Mouse (Mus musculus): ENCODE data around the gene Pacs1. TPM values are rescaled to one million over a fixed set of nuclear protein-coding genes. Genes with fewer than 3 reads are reported as not detected.
"Not testable (repeated sequence)": the region's sequence is repeated elsewhere in the genome, so short reads cannot be mapped to it uniquely, and the experiment has no call there.

The Pacs1 gene
- polyA plus RNA-seq, 1 experiment from 2014 or later, result 25.6 TPM

DNA sequence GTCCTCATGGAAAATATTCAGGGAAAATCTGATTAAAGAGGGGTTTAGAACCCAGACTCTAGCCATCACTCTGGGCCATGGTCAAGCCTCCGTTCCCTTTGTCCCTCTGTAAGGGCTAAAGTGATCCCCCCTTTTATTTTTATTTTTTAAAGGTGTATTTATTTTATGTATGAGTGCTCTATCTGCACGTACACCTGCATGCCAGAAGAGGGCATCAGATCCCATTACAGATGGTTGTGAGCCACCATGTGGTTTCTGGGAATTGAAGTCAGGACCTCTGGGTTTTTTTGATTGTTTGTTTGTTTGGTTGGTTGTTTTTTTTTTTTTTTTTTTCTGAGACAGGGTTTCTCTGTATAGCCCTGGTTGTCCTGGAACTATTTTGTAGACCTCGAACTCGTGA, 186.4 kb downstream of the Pacs1 start:
- not testable (repeated sequence) for DNase-seq (ENCODE audit: low spot score); H3K9me3 ChIP-seq; H3K27ac ChIP-seq (replicated peaks); H3K4me3 ChIP-seq
- peaks cover 51% of the 10 kb centered on the region for H3K27me3 ChIP-seq (replicated peaks; ENCODE audit: low read depth, poor library complexity, severe bottlenecking)
- H3K36me3 ChIP-seq (replicated peaks), result peaks cover 19% of the 10 kb centered on the region
- 54% methylated on average over 4 of the region's 4 CpGs for WGBS
- H3K4me1 ChIP-seq, result peaks cover 34% of the 10 kb centered on the region

DNA sequence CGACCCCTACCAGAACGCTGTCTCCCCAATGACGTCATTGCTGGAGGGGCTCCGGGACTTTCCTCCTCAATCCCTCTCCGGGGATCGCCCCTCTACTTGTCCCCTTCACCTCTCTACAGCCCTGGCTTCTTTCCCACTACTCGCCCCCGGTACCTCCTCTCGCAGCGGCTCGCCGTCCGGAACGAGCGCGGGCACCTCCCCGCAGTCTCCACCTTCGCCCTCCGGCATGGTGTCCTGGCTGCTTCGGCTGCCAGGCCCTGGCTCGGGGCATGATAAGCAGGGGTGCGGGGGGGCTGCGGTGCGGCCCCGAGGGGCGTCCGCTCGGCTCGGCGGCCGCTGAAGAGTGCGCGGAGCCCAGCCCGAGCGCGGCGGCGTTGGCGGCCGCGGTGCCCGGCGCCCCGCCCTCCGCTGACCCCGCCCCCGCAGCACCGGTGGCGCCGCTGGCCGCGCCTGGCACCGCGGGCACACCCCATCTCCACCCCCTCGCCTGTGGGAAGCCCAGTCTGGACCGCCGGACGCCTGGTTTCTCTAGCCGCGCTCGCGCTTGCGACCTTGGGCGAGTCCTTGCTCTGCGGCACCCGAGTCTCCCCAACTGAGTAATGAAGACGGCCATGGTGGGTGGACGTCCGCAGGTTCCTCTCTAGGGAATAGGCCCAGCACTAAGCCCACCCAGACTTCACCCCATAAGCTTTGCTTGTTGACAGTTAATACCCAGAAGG, 187.6 kb downstream of the Pacs1 start, which contains the start of gene Tmem151a:
Gene Tmem151a, minus strand, starts transcription at position 387 of the 719 bp plus-strand sequence.
- Histone ChIP-seq H3K27me3 (replicated peaks; ENCODE audit: low read depth, poor library complexity, severe bottlenecking) (peaks cover 63% of the 10 kb centered on the region), H3K27ac (replicated peaks) (no peak within 1 kb of the TSS), H3K36me3 (replicated peaks) (peaks cover 6% of the 10 kb centered on the region), H3K4me3 (peak within 1 kb of the TSS; percentile 58), H3K9me3 (no peaks in the 10 kb centered on the region), H3K4me1 (peaks cover 34% of the 10 kb centered on the region)
- WGBS, result under 1% methylated on average over 69 of the region's 69 CpGs
- DNase-seq (ENCODE audit: low spot score), result no peak

GRCm38 (mm10) chr19:5084834-5085144, 188.1 kb downstream of the Pacs1 start:
- H3K36me3 ChIP-seq (replicated peaks), result peaks cover 1% of the 10 kb centered on the region
- WGBS, result 5% methylated on average over 15 of the region's 15 CpGs
- no peak overlapping the region for H3K27ac ChIP-seq (replicated peaks)
- DNase-seq (ENCODE audit: low spot score), result no peak
- H3K27me3 ChIP-seq (replicated peaks; ENCODE audit: low read depth, poor library complexity, severe bottlenecking), result peaks cover 68% of the 10 kb centered on the region
- H3K4me1 ChIP-seq, result peaks cover 34% of the 10 kb centered on the region
- peak overlapping the region; percentile 58 for H3K4me3 ChIP-seq
- H3K9me3 ChIP-seq, result no peaks in the 10 kb centered on the region

DNA sequence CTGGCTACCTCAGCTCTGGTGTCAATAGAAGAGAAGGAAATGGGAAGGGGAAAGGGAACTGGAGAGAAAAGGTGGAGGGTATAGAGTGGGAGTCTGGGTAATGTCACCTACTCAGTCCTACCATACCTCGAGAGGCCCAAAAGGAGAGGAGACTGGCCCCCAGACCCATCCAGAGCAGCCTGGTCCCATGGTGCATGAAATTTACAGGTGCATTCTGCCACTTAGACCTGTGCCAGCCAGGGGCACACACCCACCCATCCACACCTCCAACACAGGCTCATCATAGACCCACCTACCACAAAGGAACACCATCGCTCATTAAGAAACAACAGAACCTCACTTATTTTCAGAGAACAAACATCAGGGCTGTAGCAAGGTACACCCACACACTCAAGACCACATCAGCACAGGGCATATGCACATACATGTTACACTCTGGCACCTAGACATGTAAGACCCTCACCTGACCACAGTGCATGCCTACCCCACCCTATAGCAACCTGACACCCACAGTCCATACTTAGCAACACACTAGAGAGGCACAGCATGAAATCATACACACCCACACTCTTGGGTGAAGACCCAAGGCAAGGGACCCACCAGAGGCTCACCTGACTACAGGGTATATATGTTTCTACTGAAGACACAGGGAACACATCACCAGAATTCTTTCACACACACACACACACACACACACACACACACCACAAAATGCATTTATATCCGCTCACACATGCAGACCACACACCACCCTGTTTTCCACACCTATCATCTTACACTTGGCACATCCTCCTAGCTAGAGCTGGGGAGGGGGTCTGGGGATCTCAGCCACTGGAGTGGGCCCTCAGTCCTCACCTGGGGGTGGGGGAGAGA, 188.7 kb downstream of the Pacs1 start:
- 73% methylated on average over 3 of the region's 3 CpGs for WGBS
- no peaks in the 10 kb centered on the region for H3K9me3 ChIP-seq
- peaks cover 73% of the 10 kb centered on the region for H3K27me3 ChIP-seq (replicated peaks; ENCODE audit: low read depth, poor library complexity, severe bottlenecking)
- peak overlapping the region; percentile 58; the same call in 1 of the 2 replicates for H3K4me3 ChIP-seq
- no peaks in the 10 kb centered on the region for H3K36me3 ChIP-seq (replicated peaks)
- DNase-seq (ENCODE audit: low spot score), result no peak
- H3K4me1 ChIP-seq, result peaks cover 29% of the 10 kb centered on the region
- no peak overlapping the region for H3K27ac ChIP-seq (replicated peaks)

Small RNAs within 50 kb of the gene (microRNA-seq; reads per million reads assigned to microRNA genes)
- gene Gm27468, result not detected

Other genes with a start within 250 kb of the Pacs1 start
- gene Slc29a2, start 249.3 kb downstream of the Pacs1 start, polyA plus RNA-seq (2016; fragmentation: Nextera tagmentation; extraction: Ambion mirVana), result 7.1 and 8.5 TPM in 2 replicates
- gene B4gat1, start 234.3 kb downstream of the Pacs1 start, polyA plus RNA-seq (2016; fragmentation: Nextera tagmentation; extraction: Ambion mirVana), result 34.7 and 36.1 TPM in 2 replicates
- gene AC124502.3, start 234.2 kb downstream of the Pacs1 start, polyA plus RNA-seq (2016; fragmentation: Nextera tagmentation; extraction: Ambion mirVana), result 3.1 and 4.2 TPM in 2 replicates
- 72.6 and 82.4 TPM in 2 replicates for gene Brms1, start 231.8 kb downstream of the Pacs1 start, polyA plus RNA-seq (2016; fragmentation: Nextera tagmentation; extraction: Ambion mirVana)
- 2.4 and 3.2 TPM in 2 replicates for gene Rin1, start 222.6 kb downstream of the Pacs1 start, polyA plus RNA-seq (2016; fragmentation: Nextera tagmentation; extraction: Ambion mirVana)
- gene Cd248, start 205.0 kb downstream of the Pacs1 start, polyA plus RNA-seq (2016; fragmentation: Nextera tagmentation; extraction: Ambion mirVana), result 32.3 and 37.0 TPM in 2 replicates
- gene Tmem151a, start 187.6 kb downstream of the Pacs1 start, polyA plus RNA-seq (2016; fragmentation: Nextera tagmentation; extraction: Ambion mirVana), result 1.4 and 1.9 TPM in 2 replicates
- 70.5 and 73.4 TPM in 2 replicates for gene Yif1a, start 184.6 kb downstream of the Pacs1 start, polyA plus RNA-seq (2016; fragmentation: Nextera tagmentation; extraction: Ambion mirVana)
- gene Cnih2, start 174.6 kb downstream of the Pacs1 start, polyA plus RNA-seq (2016; fragmentation: Nextera tagmentation; extraction: Ambion mirVana), result 28.4 and 31.7 TPM in 2 replicates
- 266 and 270 TPM in 2 replicates for gene Rab1b, start 166.0 kb downstream of the Pacs1 start, polyA plus RNA-seq (2016; fragmentation: Nextera tagmentation; extraction: Ambion mirVana)
- gene Klc2, start 154.6 kb downstream of the Pacs1 start, polyA plus RNA-seq (2016; fragmentation: Nextera tagmentation; extraction: Ambion mirVana), result 30.0 and 31.2 TPM in 2 replicates
- 456 and 467 TPM in 2 replicates for gene Sf3b2, start 22.3 kb upstream of the Pacs1 start, polyA plus RNA-seq (2016; fragmentation: Nextera tagmentation; extraction: Ambion mirVana)
- 8.5 and 8.6 TPM in 2 replicates for gene Gal3st3, start 25.2 kb upstream of the Pacs1 start, polyA plus RNA-seq (2016; fragmentation: Nextera tagmentation; extraction: Ambion mirVana)
- gene Catsper1, start 62.6 kb upstream of the Pacs1 start, polyA plus RNA-seq (2016; fragmentation: Nextera tagmentation; extraction: Ambion mirVana), result not detected in 2 replicates
- gene Cst6, start 76.5 kb upstream of the Pacs1 start, polyA plus RNA-seq (2016; fragmentation: Nextera tagmentation; extraction: Ambion mirVana), result 0.24 and 0.65 TPM in 2 replicates
- 90.4 and 93.7 TPM in 2 replicates for gene Eif1ad, start 93.6 kb upstream of the Pacs1 start, polyA plus RNA-seq (2016; fragmentation: Nextera tagmentation; extraction: Ambion mirVana)
- 570 and 593 TPM in 2 replicates for gene Banf1, start 94.0 kb upstream of the Pacs1 start, polyA plus RNA-seq (2016; fragmentation: Nextera tagmentation; extraction: Ambion mirVana)
- gene Sart1, start 115.6 kb upstream of the Pacs1 start, polyA plus RNA-seq (2016; fragmentation: Nextera tagmentation; extraction: Ambion mirVana), result 89.4 and 96.6 TPM in 2 replicates
- 0.28 and 0.72 TPM in 2 replicates for gene Tsga10ip, start 129.4 kb upstream of the Pacs1 start, polyA plus RNA-seq (2016; fragmentation: Nextera tagmentation; extraction: Ambion mirVana)
- 222 and 242 TPM in 2 replicates for gene Drap1, start 151.9 kb upstream of the Pacs1 start, polyA plus RNA-seq (2016; fragmentation: Nextera tagmentation; extraction: Ambion mirVana)
- 49.5 and 55.0 TPM in 2 replicates for gene AI837181, start 152.0 kb upstream of the Pacs1 start, polyA plus RNA-seq (2016; fragmentation: Nextera tagmentation; extraction: Ambion mirVana)
- not detected in 2 replicates for gene Fosl1, start 174.4 kb upstream of the Pacs1 start, polyA plus RNA-seq (2016; fragmentation: Nextera tagmentation; extraction: Ambion mirVana)
- 6.2 and 7.4 TPM in 2 replicates for gene Ccdc85b, start 184.8 kb upstream of the Pacs1 start, polyA plus RNA-seq (2016; fragmentation: Nextera tagmentation; extraction: Ambion mirVana)
- gene Fibp, start 187.5 kb upstream of the Pacs1 start, polyA plus RNA-seq (2016; fragmentation: Nextera tagmentation; extraction: Ambion mirVana), result 101 and 109 TPM in 2 replicates
- 1.1 and 1.5 TPM in 2 replicates for gene Ctsw, start 195.4 kb upstream of the Pacs1 start, polyA plus RNA-seq (2016; fragmentation: Nextera tagmentation; extraction: Ambion mirVana)
- gene Efemp2, start 200.8 kb upstream of the Pacs1 start, polyA plus RNA-seq (2016; fragmentation: Nextera tagmentation; extraction: Ambion mirVana), result 75.8 and 80.6 TPM in 2 replicates
- gene Mus81, start 215.3 kb upstream of the Pacs1 start, polyA plus RNA-seq (2016; fragmentation: Nextera tagmentation; extraction: Ambion mirVana), result 41.1 and 45.1 TPM in 2 replicates
- gene Cfl1, start 217.3 kb upstream of the Pacs1 start, polyA plus RNA-seq (2016; fragmentation: Nextera tagmentation; extraction: Ambion mirVana), result 3,028 and 3,069 TPM in 2 replicates
- gene 1700020D05Rik, start 230.7 kb upstream of the Pacs1 start, polyA plus RNA-seq (2016; fragmentation: Nextera tagmentation; extraction: Ambion mirVana), result not detected in 2 replicates
- gene Snx32, start 237.4 kb upstream of the Pacs1 start, polyA plus RNA-seq (2016; fragmentation: Nextera tagmentation; extraction: Ambion mirVana), result 6.3 and 8.4 TPM in 2 replicates

Measured in embryonic facial prominence, embryonic 10.5 days (tissue).